14 mouse cellular contexts compared by ENCODE assay signal in genomic region chr6:114840012-114840411, GRCm38 (mm10).
DNase-seq lines count a peak whose midpoint lies in the region; ATAC-seq and TF ChIP-seq lines count a peak whose summit lies in the region.
"Had no signal": no experiment of that assay in that cellular context is flagged by ENCODE, and none has a peak within 500 bp of the region (broad histone marks: within the 10 kb centered on the region; RNA-seq: fewer than 3 reads in every experiment).

No protein-coding gene starts in this region.

- peak; percentile 49 for DNase-seq in gastrocnemius, adult 18-20 months (ENCODE audit: low spot score)
- no peak for DNase-seq in gastrocnemius, adult 8-10 months (ENCODE audit: low spot score in 2 of 2)
- DNase-seq in lung, adult 2 months = peak; percentile 21
- no peak for DNase-seq in lung, postnatal 14 days
- no peak for DNase-seq in yolk sac, embryonic 10.5 days (ENCODE audit: low spot score)
- no peak for DNase-seq in right cerebral cortex, postnatal 25 days
- no peak for DNase-seq in spleen, postnatal 36 days (ENCODE audit: low spot score in 2 of 2)
- DNase-seq: B cell, adult 2 months; lung, embryonic 14.5 days; thymus, postnatal 36 days had no signal

- H3K4me2 ChIP-seq in limb, embryonic 13.5 days (replicated peaks) = no peak overlapping the region
- H3K4me2 ChIP-seq: hindbrain, embryonic 13.5 days; lung, embryonic 14.5 days had no signal

- peaks cover 17% of the 10 kb centered on the region for H3K4me1 ChIP-seq in lung, adult 2 months (ENCODE audit: control insufficient read depth, insufficient read depth, low read length)
- H3K4me1 ChIP-seq in limb, embryonic 13.5 days = peaks cover 46% of the 10 kb centered on the region

- peaks cover 7% of the 10 kb centered on the region; the same call in 1 of the 2 replicates for H3K9me3 ChIP-seq in limb, embryonic 13.5 days
- H3K9me3 ChIP-seq: hindbrain, embryonic 13.5 days had no signal

- no peak for TF ChIP-seq POLR2A in lung, adult 2 months (IDR thresholded peaks at IDR 0.05; ENCODE audit: borderline replicate concordance, extremely low read depth, low read depth, low read length)

- H3K4me3 ChIP-seq in lung, adult 2 months (replicated peaks; ENCODE audit: extremely low read depth, low read depth, low read length) = no peak overlapping the region
- no peak overlapping the region for H3K4me3 ChIP-seq in limb, embryonic 13.5 days
- H3K4me3 ChIP-seq: erythroblast, embryonic 14.5 days; hindbrain, embryonic 13.5 days; layer of hippocampus, adult 2 months had no signal

- no peaks in the 10 kb centered on the region for H3K27me3 ChIP-seq in limb, embryonic 13.5 days
- H3K27me3 ChIP-seq: hindbrain, embryonic 13.5 days had no signal

- ATAC-seq in limb, embryonic 13.5 days (ENCODE audit: low FRiP score, low read depth) = 0 out of 2 replicates have a peak, but pooled peaks have one; percentile 20

- no peaks in the 10 kb centered on the region for H3K36me3 ChIP-seq in limb, embryonic 13.5 days
- H3K36me3 ChIP-seq: hindbrain, embryonic 13.5 days had no signal

- TF ChIP-seq CTCF in lung, adult 2 months (IDR thresholded peaks at IDR 0.05; ENCODE audit: insufficient read depth, low read length) = no peak

- WGBS in lung, adult 2 months = 61% methylated on average over 7 of the region's 7 CpGs
- WGBS in limb, embryonic 13.5 days = 83% methylated on average over 7 of the region's 7 CpGs

- H3K9ac ChIP-seq in limb, embryonic 13.5 days = no peak overlapping the region
- H3K9ac ChIP-seq: hindbrain, embryonic 13.5 days; lung, embryonic 14.5 days had no signal

- peak overlapping the region; percentile 22; the same call in 1 of the 2 replicates for H3K27ac ChIP-seq in limb, embryonic 13.5 days
- H3K27ac ChIP-seq: hindbrain, embryonic 13.5 days; layer of hippocampus, adult 2 months had no signal

Comparison
In these comparisons a context has a peak if more than half of its experiments do, and no peak if none do; other contexts are left out.
1. DNase-seq: peak in gastrocnemius, adult 18-20 months (single experiment) and lung, adult 2 months (single experiment); none in gastrocnemius, adult 8-10 months (0 of 2), lung, postnatal 14 days (single experiment), yolk sac, embryonic 10.5 days (single experiment), right cerebral cortex, postnatal 25 days (single experiment) and spleen, postnatal 36 days (0 of 2).